15 mouse cellular contexts compared by ENCODE assay signal in genomic region chr2:32310096-32310845, GRCm38 (mm10). TPM values are rescaled to one million over a fixed set of nuclear protein-coding genes. Genes with fewer than 3 reads are reported as not detected.
A peak's percentile ranks its signal among the peaks of the same experiment; 100 is the strongest.
DNase-seq lines count a peak whose midpoint lies in the region; ATAC-seq and TF ChIP-seq lines count a peak whose summit lies in the region.
"Had no signal": no experiment of that assay in that cellular context is flagged by ENCODE, and none has a peak within 500 bp of the region (broad histone marks: within the 10 kb centered on the region; RNA-seq: fewer than 3 reads in every experiment).

No protein-coding gene starts in this region.

- H3K36me3 ChIP-seq in hindbrain, embryonic 10.5 days = peaks cover 49% of the 10 kb centered on the region
- peaks cover 34% of the 10 kb centered on the region for H3K36me3 ChIP-seq in hindbrain, embryonic 16.5 days (ENCODE audit: control insufficient read depth, insufficient read depth, low read length)
- peaks cover 51% of the 10 kb centered on the region for H3K36me3 ChIP-seq in neural tube, embryonic 12.5 days
- H3K36me3 ChIP-seq in embryonic facial prominence, embryonic 14.5 days (ENCODE audit: control insufficient read depth, insufficient read depth, low read length) = peaks cover 64% of the 10 kb centered on the region
- peaks cover 7% of the 10 kb centered on the region for H3K36me3 ChIP-seq in myocyte (ENCODE audit: control insufficient read depth, insufficient read depth)

- H3K27me3 ChIP-seq in hindbrain, embryonic 10.5 days (ENCODE audit: insufficient read depth, poor library complexity, severe bottlenecking) = peaks cover 50% of the 10 kb centered on the region
- H3K27me3 ChIP-seq in hindbrain, embryonic 16.5 days (replicated peaks; ENCODE audit: control insufficient read depth, insufficient read depth, low read length) = no peaks in the 10 kb centered on the region
- peaks cover 3% of the 10 kb centered on the region; the same call in 1 of the 2 replicates for H3K27me3 ChIP-seq in neural tube, embryonic 12.5 days (replicated peaks)
- no peaks in the 10 kb centered on the region for H3K27me3 ChIP-seq in embryonic facial prominence, embryonic 14.5 days (replicated peaks; ENCODE audit: control insufficient read depth, insufficient read depth, low read length)
- H3K27me3 ChIP-seq in myocyte (ENCODE audit: control insufficient read depth, insufficient read depth, insufficient read length) = no peaks in the 10 kb centered on the region
- H3K27me3 ChIP-seq: forebrain, embryonic 15.5 days; midbrain, embryonic 15.5 days had no signal

- no peak overlapping the region for H3K4me2 ChIP-seq in hindbrain, embryonic 16.5 days (ENCODE audit: low read length)
- H3K4me2 ChIP-seq in neural tube, embryonic 12.5 days (replicated peaks) = peak overlapping the region; percentile 100; the same call in 1 of the 2 replicates
- H3K4me2 ChIP-seq in embryonic facial prominence, embryonic 14.5 days (ENCODE audit: low read depth, low read length) = peak overlapping the region; percentile 97
- no peak overlapping the region for H3K4me2 ChIP-seq in myocyte (ENCODE audit: low read depth)
- H3K4me2 ChIP-seq: forebrain, embryonic 15.5 days; midbrain, embryonic 15.5 days had no signal

- peak overlapping the region; percentile 78; the same call in 1 of the 2 replicates for H3K4me3 ChIP-seq in hindbrain, embryonic 10.5 days
- no peak overlapping the region for H3K4me3 ChIP-seq in hindbrain, embryonic 16.5 days (ENCODE audit: low read length)
- no peak overlapping the region for H3K4me3 ChIP-seq in neural tube, embryonic 12.5 days
- no peak overlapping the region for H3K4me3 ChIP-seq in embryonic facial prominence, embryonic 14.5 days (ENCODE audit: low read depth, low read length)
- H3K4me3 ChIP-seq in myocyte = no peak overlapping the region
- H3K4me3 ChIP-seq: forebrain, embryonic 15.5 days; midbrain, embryonic 15.5 days had no signal

- peak; percentile 34 for TF ChIP-seq POLR2A in myocyte (IDR thresholded peaks at IDR 0.05; ENCODE audit: insufficient read length, low read depth)

- H3ac ChIP-seq in myocyte (ENCODE audit: control insufficient read depth, insufficient read length) = no peak overlapping the region

- peaks cover 50% of the 10 kb centered on the region for H3K4me1 ChIP-seq in hindbrain, embryonic 10.5 days (replicated peaks)
- H3K4me1 ChIP-seq in hindbrain, embryonic 16.5 days (ENCODE audit: control insufficient read depth, insufficient read depth, low read depth, low read length) = peaks cover 8% of the 10 kb centered on the region
- H3K4me1 ChIP-seq in neural tube, embryonic 12.5 days = peaks cover 17% of the 10 kb centered on the region
- H3K4me1 ChIP-seq in embryonic facial prominence, embryonic 14.5 days (ENCODE audit: control insufficient read depth, insufficient read depth, low read length) = peaks cover 30% of the 10 kb centered on the region

- no peak for ATAC-seq in hindbrain, embryonic 16.5 days
- no peak for ATAC-seq in neural tube, embryonic 12.5 days (ENCODE audit: low FRiP score, low read depth)
- ATAC-seq in embryonic facial prominence, embryonic 14.5 days (ENCODE audit: low read depth) = no peak
- ATAC-seq: forebrain, embryonic 15.5 days; lung, postnatal 0 days; midbrain, embryonic 15.5 days had no signal

- H3K79me2 ChIP-seq in myocyte (ENCODE audit: control insufficient read depth, insufficient read depth) = no peaks in the 10 kb centered on the region

- no peak for DNase-seq in hindbrain, embryonic 10.5 days (ENCODE audit: low spot score)
- no peak for DNase-seq in neural tube, embryonic 10.5 days (ENCODE audit: extremely low spot score, low spot score)
- no peak for DNase-seq in embryonic facial prominence, embryonic 14.5 days (ENCODE audit: low spot score)
- no peak for DNase-seq in frontal cortex, postnatal 10 days (ENCODE audit: low spot score in 2 of 2)
- DNase-seq: heart, postnatal 4 days; kidney, adult 2 months; left cerebral cortex, postnatal 4 days; right cerebral cortex, adult 18-20 months; thymus, postnatal 4 days had no signal

- no peak overlapping the region for H3K9ac ChIP-seq in hindbrain, embryonic 16.5 days (ENCODE audit: low read depth, low read length)
- peak overlapping the region; percentile 17; the same call in 1 of the 2 replicates for H3K9ac ChIP-seq in neural tube, embryonic 12.5 days
- H3K9ac ChIP-seq in embryonic facial prominence, embryonic 14.5 days (ENCODE audit: low read depth, low read length) = peak overlapping the region; percentile 32; the same call in 1 of the 2 replicates
- H3K9ac ChIP-seq: forebrain, embryonic 15.5 days; midbrain, embryonic 15.5 days had no signal

- no peaks in the 10 kb centered on the region for H3K9me3 ChIP-seq in hindbrain, embryonic 10.5 days
- H3K9me3 ChIP-seq in hindbrain, embryonic 16.5 days (ENCODE audit: control insufficient read depth, low read length) = no peaks in the 10 kb centered on the region
- H3K9me3 ChIP-seq in neural tube, embryonic 12.5 days = no peaks in the 10 kb centered on the region
- no peaks in the 10 kb centered on the region for H3K9me3 ChIP-seq in embryonic facial prominence, embryonic 14.5 days (ENCODE audit: control insufficient read depth, low read length)
- H3K9me3 ChIP-seq: forebrain, embryonic 15.5 days; midbrain, embryonic 15.5 days had no signal

- 85% methylated on average over 18 of the region's 18 CpGs for WGBS in hindbrain, embryonic 10.5 days
- WGBS in hindbrain, embryonic 16.5 days = 84% methylated on average over 18 of the region's 18 CpGs
- WGBS in neural tube, embryonic 12.5 days = 85% methylated on average over 18 of the region's 18 CpGs
- 81% methylated on average over 18 of the region's 18 CpGs for WGBS in embryonic facial prominence, embryonic 14.5 days

- H3K27ac ChIP-seq in hindbrain, embryonic 10.5 days = no peak overlapping the region
- no peak overlapping the region for H3K27ac ChIP-seq in hindbrain, embryonic 16.5 days (ENCODE audit: low read depth, low read length)
- H3K27ac ChIP-seq in neural tube, embryonic 12.5 days = no peak overlapping the region
- 0 out of 2 replicates have a peak overlapping the region, but pooled peaks have one; percentile 10 for H3K27ac ChIP-seq in embryonic facial prominence, embryonic 14.5 days (replicated peaks; ENCODE audit: low read depth, low read length)
- H3K27ac ChIP-seq: forebrain, embryonic 15.5 days; midbrain, embryonic 15.5 days had no signal

TF ChIP-seq in myocyte, 11 proteins besides CTCF, POLR2A, EP300 and RAD21:
- TF ChIP-seq E2F4 (IDR thresholded peaks at IDR 0.05; ENCODE audit: insufficient read depth) = no peak
- TF ChIP-seq POLR2AphosphoS2 (IDR thresholded peaks at IDR 0.05; ENCODE audit: insufficient read length, low read depth) = peak; percentile 71
- no peak for TF ChIP-seq CEBPB (IDR thresholded peaks at IDR 0.05; ENCODE audit: insufficient read depth, poor library complexity, severe bottlenecking)
- TF ChIP-seq MYOG (IDR thresholded peaks at IDR 0.05; ENCODE audit: control insufficient read depth in 1 of 3, insufficient read depth in 1 of 3, insufficient read length in 2 of 3, low read depth in 2 of 3) = no peak

RNA-seq across cellular contexts. Expression of gene Swi5, which starts 22.4 kb away (rescaled TPM):
- polyA plus RNA-seq in hindbrain, embryonic 10.5 days (2016; fragmentation: Nextera tagmentation; extraction: Ambion mirVana) = 488 and 544 TPM in 2 replicates
- polyA plus RNA-seq in hindbrain, embryonic 16.5 days (2015; fragmentation: Nextera tagmentation; extraction: Ambion mirVana) = 378 and 447 TPM in 2 replicates
- polyA plus RNA-seq in neural tube, embryonic 12.5 days (2016; fragmentation: Nextera tagmentation; extraction: Ambion mirVana) = 351 and 444 TPM in 2 replicates
- polyA plus RNA-seq in embryonic facial prominence, embryonic 14.5 days (2014; fragmentation: Nextera tagmentation; extraction: Ambion mirVana) = 206 and 249 TPM in 2 replicates
- polyA plus RNA-seq in myocyte (2012; fragmentation: generic; extraction: Trizol) = 253 TPM

RNA-seq across cellular contexts. Expression of gene Golga2, which starts 23.1 kb away (rescaled TPM):
- polyA plus RNA-seq in hindbrain, embryonic 10.5 days (2016; fragmentation: Nextera tagmentation; extraction: Ambion mirVana) = 20.2 and 22.6 TPM in 2 replicates
- 25.5 and 30.1 TPM in 2 replicates for polyA plus RNA-seq in hindbrain, embryonic 16.5 days (2015; fragmentation: Nextera tagmentation; extraction: Ambion mirVana)
- polyA plus RNA-seq in neural tube, embryonic 12.5 days (2016; fragmentation: Nextera tagmentation; extraction: Ambion mirVana) = 29.2 and 32.4 TPM in 2 replicates
- 27.2 and 33.1 TPM in 2 replicates for polyA plus RNA-seq in embryonic facial prominence, embryonic 14.5 days (2014; fragmentation: Nextera tagmentation; extraction: Ambion mirVana)
- polyA plus RNA-seq in myocyte (2012; fragmentation: generic; extraction: Trizol) = 60.7 TPM

RNA-seq across cellular contexts. Expression of gene Ciz1, which starts 41.9 kb away (rescaled TPM):
- polyA plus RNA-seq in hindbrain, embryonic 10.5 days (2016; fragmentation: Nextera tagmentation; extraction: Ambion mirVana) = 56.3 and 69.4 TPM in 2 replicates
- polyA plus RNA-seq in hindbrain, embryonic 16.5 days (2015; fragmentation: Nextera tagmentation; extraction: Ambion mirVana) = 41.1 and 57.5 TPM in 2 replicates
- 55.8 and 57.6 TPM in 2 replicates for polyA plus RNA-seq in neural tube, embryonic 12.5 days (2016; fragmentation: Nextera tagmentation; extraction: Ambion mirVana)
- polyA plus RNA-seq in embryonic facial prominence, embryonic 14.5 days (2014; fragmentation: Nextera tagmentation; extraction: Ambion mirVana) = 41.9 and 48.0 TPM in 2 replicates
- polyA plus RNA-seq in myocyte (2012; fragmentation: generic; extraction: Trizol) = 54.2 TPM

RNA-seq across cellular contexts. Expression of gene Dnm1, which starts 42.9 kb away (rescaled TPM):
- 12.3 and 17.0 TPM in 2 replicates for polyA plus RNA-seq in hindbrain, embryonic 10.5 days (2016; fragmentation: Nextera tagmentation; extraction: Ambion mirVana)
- polyA plus RNA-seq in hindbrain, embryonic 16.5 days (2015; fragmentation: Nextera tagmentation; extraction: Ambion mirVana) = 71.2 and 79.0 TPM in 2 replicates
- 35.4 and 41.1 TPM in 2 replicates for polyA plus RNA-seq in neural tube, embryonic 12.5 days (2016; fragmentation: Nextera tagmentation; extraction: Ambion mirVana)
- 34.1 and 41.7 TPM in 2 replicates for polyA plus RNA-seq in embryonic facial prominence, embryonic 14.5 days (2014; fragmentation: Nextera tagmentation; extraction: Ambion mirVana)
- polyA plus RNA-seq in myocyte (2012; fragmentation: generic; extraction: Trizol) = 44.0 TPM

RNA-seq across cellular contexts. Expression of gene Uck1, which starts 50.3 kb away (rescaled TPM):
- polyA plus RNA-seq in hindbrain, embryonic 10.5 days (2016; fragmentation: Nextera tagmentation; extraction: Ambion mirVana) = 77.2 and 83.0 TPM in 2 replicates
- polyA plus RNA-seq in hindbrain, embryonic 16.5 days (2015; fragmentation: Nextera tagmentation; extraction: Ambion mirVana) = 99.1 and 101 TPM in 2 replicates
- 74.0 and 74.8 TPM in 2 replicates for polyA plus RNA-seq in neural tube, embryonic 12.5 days (2016; fragmentation: Nextera tagmentation; extraction: Ambion mirVana)
- 58.6 and 60.6 TPM in 2 replicates for polyA plus RNA-seq in embryonic facial prominence, embryonic 14.5 days (2014; fragmentation: Nextera tagmentation; extraction: Ambion mirVana)
- 32.1 TPM for polyA plus RNA-seq in myocyte (2012; fragmentation: generic; extraction: Trizol)

Comparison
In these comparisons a context has a peak if more than half of its experiments do, and no peak if none do; other contexts are left out.
1. H3K4me2 ChIP-seq: peak in neural tube, embryonic 12.5 days (single experiment) and embryonic facial prominence, embryonic 14.5 days (single experiment); none in hindbrain, embryonic 16.5 days (single experiment) and myocyte (single experiment).